Mouse (Mus musculus) lung, embryonic 15.5 days (tissue): Measurements from ENCODE around the gene Plvap. TPM values are rescaled to one million over a fixed set of nuclear protein-coding genes. Genes with fewer than 3 reads are reported as not detected.

Experiments
- ATAC-seq: fragments of 200-750 bp; cut with Nextera tagmentation; 2 replicates; pipeline ENCODE4 v1.8.0; 2017; ENCODE audit warnings: moderate number of reproducible peaks, borderline replicate concordance; ENCODE audit not compliant: low FRiP score, low TSS enrichment; ENCODE audit errors: extremely low read depth
- H3K27ac ChIP-seq: fragments of 300-500 bp; sonication (generic); 2 replicates; pipeline ENCODE4 v1.5.1; 2015; ENCODE audit warnings: moderate library complexity, mild to moderate bottlenecking, inconsistent platforms
- H3K27me3 ChIP-seq: fragments of 300-500 bp; sonication (generic); 2 replicates; pipeline ENCODE4 v1.6.1; 2015; ENCODE audit warnings: inconsistent platforms
- H3K36me3 ChIP-seq: fragments of 300-500 bp; sonication (generic); 2 replicates; pipeline ENCODE4 v1.6.1; 2015; ENCODE audit warnings: inconsistent platforms
- H3K4me1 ChIP-seq: fragments of 300-500 bp; sonication (generic); 2 replicates; pipeline ENCODE4 v1.6.1; 2015; ENCODE audit warnings: inconsistent platforms
- H3K4me2 ChIP-seq: fragments of 300-500 bp; sonication (generic); 2 replicates; pipeline ENCODE4 v1.6.1; 2015; ENCODE audit warnings: inconsistent platforms, mild to moderate bottlenecking, moderate library complexity
- H3K4me3 ChIP-seq: fragments of 300-500 bp; sonication (generic); 2 replicates; pipeline ENCODE4 v1.5.1; 2015; ENCODE audit warnings: mild to moderate bottlenecking, inconsistent platforms
- H3K9ac ChIP-seq: fragments of 300-500 bp; sonication (generic); 2 replicates; pipeline ENCODE4 v1.6.1; 2015; ENCODE audit warnings: inconsistent platforms
- H3K9me3 ChIP-seq: fragments of 300-500 bp; sonication (generic); 2 replicates; pipeline ENCODE4 v1.6.1; 2016; ENCODE audit warnings: inconsistent platforms
- WGBS: fragments of 180-500 bp; shearing (Covaris S2); methylation state at CpG from one replicate; pipeline ENCODE4 v1.1.7; 2015; 5-methylcytosine and 5-hydroxymethylcytosine counted together
- polyA plus RNA-seq: library from polyadenylated mRNA; unstranded; fragments of >200 nt; fragmentation: Nextera tagmentation; extraction: Ambion mirVana; gene quantifications from 2 replicates; pipeline ENCODE4 v1.2.1, GENCODE M21; 2015

The Plvap gene
- polyA plus RNA-seq, 1 experiment from 2014 or later = 146 TPM

DNA sequence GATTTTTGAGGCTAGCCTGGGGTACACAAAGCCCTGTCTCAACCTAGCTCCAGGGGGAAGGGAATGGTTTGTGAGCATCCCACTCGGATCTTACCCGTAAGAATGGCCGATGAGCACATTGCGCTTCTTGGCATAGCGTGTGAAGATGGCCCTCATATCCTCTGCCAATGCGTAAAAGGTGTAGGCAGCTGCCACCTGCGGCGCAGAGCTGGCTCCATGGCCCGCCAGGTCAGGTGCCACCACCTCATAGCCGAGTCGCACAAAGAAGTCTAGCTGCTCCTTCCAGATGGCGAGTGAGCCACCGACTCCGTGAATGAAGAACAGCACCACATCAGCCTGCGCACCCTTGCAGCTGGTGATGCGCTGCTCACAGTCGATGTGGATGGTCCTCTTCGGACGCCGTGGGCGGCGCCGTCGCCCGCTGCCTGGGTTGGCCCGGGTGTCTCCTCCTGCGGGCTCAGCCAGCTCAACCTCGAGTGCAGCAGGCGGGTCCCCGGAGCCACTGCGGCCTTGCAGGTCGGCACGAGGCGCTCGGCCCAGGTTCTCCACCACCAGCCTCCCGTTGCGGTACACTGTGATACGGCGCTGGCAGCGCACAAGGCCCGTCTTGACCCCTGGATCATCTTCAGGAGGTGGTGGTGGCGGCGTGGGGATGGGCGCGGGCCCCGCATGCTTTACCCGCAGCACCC is 50.3 kb downstream of the Plvap start:
- 74% methylated on average over 46 of the region's 47 CpGs for WGBS
- H3K4me3 ChIP-seq = no peak overlapping the region
- H3K36me3 ChIP-seq = peaks cover 24% of the 10 kb centered on the region
- ATAC-seq = no peak
- no peak overlapping the region for H3K4me2 ChIP-seq
- no peak overlapping the region for H3K9ac ChIP-seq
- H3K27me3 ChIP-seq = no peaks in the 10 kb centered on the region
- H3K27ac ChIP-seq = no peak overlapping the region
- peaks cover 32% of the 10 kb centered on the region for H3K4me1 ChIP-seq
- H3K9me3 ChIP-seq = no peaks in the 10 kb centered on the region

DNA sequence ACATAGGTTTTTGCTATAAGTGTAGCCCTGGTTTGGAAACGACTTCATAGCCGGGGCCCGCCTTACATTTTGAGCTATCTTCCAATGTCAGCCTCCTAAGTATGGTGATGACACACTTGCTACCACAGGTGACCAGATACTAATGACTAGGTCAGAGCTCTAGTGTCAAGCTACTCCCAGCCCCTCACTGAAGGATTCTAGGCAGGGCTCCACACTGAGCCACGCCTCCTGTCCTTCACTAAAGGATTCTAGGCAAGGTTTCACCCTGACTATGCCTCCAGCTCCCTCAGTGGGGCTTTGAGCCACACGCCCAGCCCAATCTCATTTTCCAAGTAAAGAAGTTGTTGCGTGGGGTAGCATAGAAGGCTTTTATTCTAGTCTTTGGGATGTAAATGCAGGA is 50.8 kb downstream of the Plvap start:
- Histone ChIP-seq H3K9ac (no peak overlapping the region), H3K27ac (no peak overlapping the region), H3K36me3 (peaks cover 24% of the 10 kb centered on the region), H3K4me2 (no peak overlapping the region), H3K4me3 (no peak overlapping the region), H3K27me3 (no peaks in the 10 kb centered on the region), H3K4me1 (peaks cover 26% of the 10 kb centered on the region), H3K9me3 (no peaks in the 10 kb centered on the region)
- no peak for ATAC-seq
- 91% methylated on average over 6 of the region's 6 CpGs for WGBS

DNA sequence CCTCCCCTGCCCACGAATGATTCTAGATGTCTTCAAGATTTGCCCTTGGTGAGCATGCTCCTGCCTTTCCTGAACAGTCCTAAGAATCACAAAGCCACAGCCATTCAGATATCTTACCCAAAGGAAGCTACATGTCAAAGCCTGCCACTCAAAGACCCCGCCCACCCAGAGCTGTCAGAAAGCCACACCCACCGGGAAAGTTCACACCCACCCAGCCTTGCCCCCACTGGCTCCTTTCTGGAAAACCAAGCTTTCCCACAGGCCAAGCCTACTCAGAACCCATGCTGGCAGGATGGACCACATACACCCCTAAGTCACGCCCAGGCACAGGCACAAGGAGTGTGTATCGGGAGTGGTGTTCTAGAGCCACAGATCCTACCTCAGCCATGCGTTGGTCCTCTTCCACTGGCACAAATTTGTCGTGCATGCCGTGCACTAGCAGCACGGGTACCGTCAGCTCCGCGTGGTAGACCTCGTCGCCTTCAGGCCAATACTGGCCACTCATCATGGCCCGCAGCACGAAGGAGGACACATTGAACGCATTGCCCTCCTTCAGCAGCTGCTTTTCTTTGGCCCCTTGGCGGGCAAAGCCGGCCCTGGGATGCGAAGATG is 53.8 kb downstream of the Plvap start:
- peaks cover 24% of the 10 kb centered on the region for H3K36me3 ChIP-seq
- H3K9ac ChIP-seq = no peak overlapping the region
- no peak overlapping the region for H3K4me2 ChIP-seq
- no peak for ATAC-seq
- 84% methylated on average over 20 of the region's 20 CpGs for WGBS
- no peak overlapping the region for H3K27ac ChIP-seq
- no peaks in the 10 kb centered on the region for H3K27me3 ChIP-seq
- H3K4me3 ChIP-seq = no peak overlapping the region
- H3K4me1 ChIP-seq = peaks cover 11% of the 10 kb centered on the region; the same call in 1 of the 2 replicates
- H3K9me3 ChIP-seq = no peaks in the 10 kb centered on the region

DNA sequence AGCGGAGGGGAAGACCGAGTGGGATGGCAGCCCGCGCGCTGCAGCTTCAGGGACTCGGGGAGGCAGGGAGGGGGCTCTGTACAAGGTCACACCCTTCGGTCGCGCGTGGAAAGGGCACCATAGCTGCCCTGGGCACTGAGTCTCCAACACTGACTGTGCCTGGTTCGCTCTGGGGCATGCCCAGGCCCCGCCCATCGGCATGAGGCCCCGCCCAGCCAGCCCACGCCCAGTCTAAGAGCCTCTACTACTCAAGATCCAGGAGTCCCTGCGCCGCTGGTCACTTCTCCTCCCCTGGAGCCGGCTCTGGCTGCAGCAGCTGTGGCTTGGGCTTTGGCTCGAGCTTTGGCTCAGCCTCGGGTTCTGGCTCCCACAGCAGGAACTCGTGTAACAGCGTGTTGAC is 54.6 kb downstream of the Plvap start:
- 35% methylated on average over 22 of the region's 22 CpGs for WGBS
- no peaks in the 10 kb centered on the region for H3K27me3 ChIP-seq
- peaks cover 3% of the 10 kb centered on the region; the same call in 1 of the 2 replicates for H3K4me1 ChIP-seq
- no peak overlapping the region for H3K9ac ChIP-seq
- no peak overlapping the region for H3K4me2 ChIP-seq
- H3K36me3 ChIP-seq = peaks cover 24% of the 10 kb centered on the region
- no peak overlapping the region for H3K27ac ChIP-seq
- H3K9me3 ChIP-seq = no peaks in the 10 kb centered on the region
- no peak for ATAC-seq
- no peak overlapping the region for H3K4me3 ChIP-seq

DNA sequence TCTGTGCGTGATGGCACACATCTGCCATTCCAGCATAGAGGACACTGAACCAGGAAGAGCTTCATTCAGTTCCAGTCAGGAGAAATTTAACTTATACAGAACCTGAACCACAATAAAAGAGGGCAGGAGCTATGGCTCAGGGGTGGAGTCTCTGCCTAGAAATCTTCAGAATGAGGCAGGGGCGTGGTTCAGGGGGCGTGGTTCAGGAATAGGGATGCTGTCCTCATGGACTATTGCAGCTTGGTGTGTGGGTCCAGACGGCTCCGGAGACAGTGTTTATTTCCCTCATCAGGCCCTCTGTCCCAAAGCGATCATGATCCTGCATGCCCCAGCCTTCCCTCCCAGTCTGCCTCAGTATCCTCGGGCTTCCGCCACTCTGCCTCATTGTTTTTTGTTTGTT is 56.9 kb downstream of the Plvap start:
- H3K27ac ChIP-seq = no peak overlapping the region
- 0 out of 2 replicates have a peak, but pooled peaks cover 3% of the 10 kb centered on the region for H3K4me1 ChIP-seq
- H3K9ac ChIP-seq = no peak overlapping the region
- no peaks in the 10 kb centered on the region for H3K27me3 ChIP-seq
- H3K4me3 ChIP-seq = no peak overlapping the region
- ATAC-seq = no peak
- H3K4me2 ChIP-seq = no peak overlapping the region
- peaks cover 10% of the 10 kb centered on the region for H3K36me3 ChIP-seq
- WGBS = 66% methylated on average over 8 of the region's 8 CpGs
- H3K9me3 ChIP-seq = no peaks in the 10 kb centered on the region

DNA sequence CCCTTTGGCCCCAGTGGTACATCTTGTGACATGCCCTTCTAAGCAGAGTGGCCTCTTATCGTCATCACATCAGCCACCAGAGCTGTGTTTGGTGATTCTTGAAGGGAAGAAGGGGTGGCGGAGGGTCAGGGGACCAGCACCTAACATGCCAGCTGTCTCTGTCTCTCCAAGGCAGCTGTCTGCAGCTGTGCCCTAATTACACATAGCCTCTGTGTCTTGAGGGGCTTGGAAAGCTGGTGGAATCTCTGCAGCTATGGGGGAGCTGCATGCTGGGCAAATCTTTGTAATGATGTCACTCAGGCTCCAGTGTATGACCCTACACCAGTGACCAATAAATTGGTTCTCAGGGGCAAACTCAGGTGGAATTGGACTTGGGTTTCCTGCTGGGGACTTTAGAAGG is 58.9 kb downstream of the Plvap start:
- Histone ChIP-seq H3K27me3 (no peaks in the 10 kb centered on the region), H3K9ac (no peak overlapping the region), H3K27ac (no peak overlapping the region), H3K9me3 (no peaks in the 10 kb centered on the region), H3K36me3 (peaks cover 1% of the 10 kb centered on the region; the same call in 1 of the 2 replicates), H3K4me1 (0 out of 2 replicates have a peak, but pooled peaks cover 3% of the 10 kb centered on the region), H3K4me2 (no peak overlapping the region), H3K4me3 (no peak overlapping the region)
- 61% methylated on average over 2 of the region's 2 CpGs for WGBS
- no peak for ATAC-seq

DNA sequence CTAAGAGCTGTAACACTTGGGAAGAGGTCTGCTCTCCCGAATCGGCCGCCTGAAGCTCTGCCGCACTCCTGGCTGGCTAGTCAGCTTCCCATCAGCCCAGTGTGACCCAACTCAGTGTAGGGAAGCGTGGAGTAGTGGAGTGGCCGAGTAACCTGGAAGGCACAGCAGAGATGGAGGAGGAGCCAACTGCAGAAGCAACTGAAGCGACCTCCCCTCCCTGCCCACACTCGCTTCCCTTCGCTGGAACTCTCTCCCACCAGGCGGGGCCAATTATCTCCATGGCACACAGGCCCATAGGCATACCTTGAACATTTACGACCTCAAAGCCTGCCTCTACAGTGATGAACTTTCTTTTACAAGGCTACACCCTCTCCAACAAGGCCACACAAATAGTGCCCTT is 59.8 kb downstream of the Plvap start:
- no peak for ATAC-seq
- no peaks in the 10 kb centered on the region for H3K36me3 ChIP-seq

DNA sequence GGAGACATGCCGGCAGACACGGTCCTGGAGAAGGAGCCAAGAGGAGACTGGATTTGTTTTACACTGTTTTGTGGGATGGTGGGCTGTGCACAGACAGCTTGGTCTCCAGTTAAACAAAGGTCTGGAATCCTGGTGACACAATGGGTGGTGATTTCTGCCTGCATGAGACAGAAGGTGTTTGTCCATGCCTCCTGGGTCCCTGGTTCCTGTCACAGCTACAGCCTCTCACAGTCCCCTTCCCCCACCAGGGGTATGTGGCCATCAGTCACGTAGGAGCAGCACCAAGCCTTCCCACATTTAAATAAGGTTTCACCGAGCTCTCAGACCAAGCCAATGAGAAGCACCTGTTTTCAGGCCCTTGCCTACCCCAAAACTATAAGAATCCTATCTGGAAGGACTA is 60.2 kb downstream of the Plvap start:
- Histone ChIP-seq H3K4me3 (no peak overlapping the region), H3K27me3 (no peaks in the 10 kb centered on the region), H3K27ac (no peak overlapping the region), H3K9me3 (no peaks in the 10 kb centered on the region), H3K4me2 (no peak overlapping the region), H3K9ac (no peak overlapping the region), H3K36me3 (no peaks in the 10 kb centered on the region), H3K4me1 (no peaks in the 10 kb centered on the region)
- 60% methylated on average over 4 of the region's 4 CpGs for WGBS
- no peak for ATAC-seq

More for the DNA sequence above, 59.8 kb downstream of the Plvap start:
- H3K27me3 ChIP-seq = no peaks in the 10 kb centered on the region
- no peak overlapping the region for H3K27ac ChIP-seq
- H3K4me1 ChIP-seq = no peaks in the 10 kb centered on the region
- H3K9ac ChIP-seq = no peak overlapping the region
- H3K4me2 ChIP-seq = no peak overlapping the region
- no peaks in the 10 kb centered on the region for H3K9me3 ChIP-seq
- no peak overlapping the region for H3K4me3 ChIP-seq
- 42% methylated on average over 11 of the region's 11 CpGs for WGBS

Other genes with a start within 250 kb of the Plvap start
- gene Myo9b, start 239.0 kb downstream of the Plvap start, polyA plus RNA-seq = 18.5 TPM in 2 replicates
- 57.7 and 68.7 TPM in 2 replicates for gene Haus8, start 238.8 kb downstream of the Plvap start, polyA plus RNA-seq
- 85.0 and 87.0 TPM in 2 replicates for gene Use1, start 144.9 kb downstream of the Plvap start, polyA plus RNA-seq
- gene Ocel1, start 140.5 kb downstream of the Plvap start, polyA plus RNA-seq = 7.0 and 7.2 TPM in 2 replicates
- gene Nr2f6, start 129.8 kb downstream of the Plvap start, polyA plus RNA-seq = 76.6 and 80.4 TPM in 2 replicates
- 28.2 and 30.7 TPM in 2 replicates for gene Ushbp1, start 116.0 kb downstream of the Plvap start, polyA plus RNA-seq
- 109 and 112 TPM in 2 replicates for gene Babam1, start 114.9 kb downstream of the Plvap start, polyA plus RNA-seq
- gene Ankle1, start 105.7 kb downstream of the Plvap start, polyA plus RNA-seq = 42.6 and 46.7 TPM in 2 replicates
- gene Abhd8, start 48.1 kb downstream of the Plvap start, polyA plus RNA-seq = 51.3 and 56.0 TPM in 2 replicates
- gene Mrpl34, start 46.8 kb downstream of the Plvap start, polyA plus RNA-seq = 130 and 147 TPM in 2 replicates
- gene Dda1, start 42.6 kb downstream of the Plvap start, polyA plus RNA-seq = 104 TPM in 2 replicates
- 1.6 and 1.9 TPM in 2 replicates for gene Ano8, start 25.8 kb downstream of the Plvap start, polyA plus RNA-seq
- gene Gtpbp3, start 23.6 kb downstream of the Plvap start, polyA plus RNA-seq = 16.3 and 19.1 TPM in 2 replicates
- gene Ccdc194, start 14.0 kb upstream of the Plvap start, polyA plus RNA-seq = 0.39 and 0.65 TPM in 2 replicates
- 49.7 and 52.0 TPM in 2 replicates for gene Bst2, start 25.7 kb upstream of the Plvap start, polyA plus RNA-seq
- gene Mvb12a, start 31.2 kb upstream of the Plvap start, polyA plus RNA-seq = 95.2 and 96.6 TPM in 2 replicates
- 3.3 and 4.6 TPM in 2 replicates for gene Tmem221, start 47.1 kb upstream of the Plvap start, polyA plus RNA-seq
- gene Nxnl1, start 54.8 kb upstream of the Plvap start, polyA plus RNA-seq = not detected in 2 replicates
- gene Slc27a1, start 57.1 kb upstream of the Plvap start, polyA plus RNA-seq = 34.3 and 36.7 TPM in 2 replicates
- gene Pgls, start 80.4 kb upstream of the Plvap start, polyA plus RNA-seq = 228 and 230 TPM in 2 replicates
- 3.1 and 3.4 TPM in 2 replicates for gene Fam129c, start 85.9 kb upstream of the Plvap start, polyA plus RNA-seq
- 77.9 and 79.3 TPM in 2 replicates for gene Colgalt1, start 99.2 kb upstream of the Plvap start, polyA plus RNA-seq
- gene Unc13a, start 160.0 kb upstream of the Plvap start, polyA plus RNA-seq = 0.66 and 0.81 TPM in 2 replicates
- gene Jak3, start 164.5 kb upstream of the Plvap start, polyA plus RNA-seq = 9.9 TPM in 2 replicates
- 0.63 and 1.3 TPM in 2 replicates for gene Insl3, start 177.5 kb upstream of the Plvap start, polyA plus RNA-seq
- gene B3gnt3, start 190.0 kb upstream of the Plvap start, polyA plus RNA-seq = 3.3 and 3.6 TPM in 2 replicates
- gene Fcho1, start 214.0 kb upstream of the Plvap start, polyA plus RNA-seq = 4.8 and 7.6 TPM in 2 replicates